Mouse (Mus musculus): ENCODE measurements around the gene Ndc80.

- TF ChIP-seq CTCF (IDR thresholded peaks at IDR 0.05; ENCODE audit: control insufficient read depth, insufficient read depth, insufficient read length) (no peak), CEBPB (IDR thresholded peaks at IDR 0.05; ENCODE audit: low read depth) (no peak), MAX (IDR thresholded peaks at IDR 0.05) (no peak)
These were observed 30.9 kb downstream of the Ndc80 start for GRCm38 (mm10) chr17:71495784-71496183.
